Mouse (Mus musculus) retina, adult 2 months (tissue): Measurements from ENCODE around the gene Pheta1.

Source experiments
- DNase-seq: peaks from one replicate; pipeline ENCODE4 v3.0.0-alpha.2; 2012; ENCODE audit warnings: low read depth, low spot score

Gene Pheta1

GRCm38 (mm10) chr5:121889819-121890362, 41.1 kb downstream of the Pheta1 start:
- DNase-seq: no peak

GRCm38 (mm10) chr5:121890925-121891324, 42.1 kb downstream of the Pheta1 start:
- no peak for DNase-seq

- DNase-seq: no peak
These were observed 43.5 kb downstream of the Pheta1 start for GRCm38 (mm10) chr5:121892281-121892680.

- no peak for DNase-seq
These were observed 44.8 kb downstream of the Pheta1 start for GRCm38 (mm10) chr5:121893581-121893980.

GRCm38 (mm10) chr5:121894647-121895046, 45.9 kb downstream of the Pheta1 start:
- DNase-seq: no peak

- DNase-seq: no peak
These were observed 46.5 kb downstream of the Pheta1 start for GRCm38 (mm10) chr5:121895117-121895756.

GRCm38 (mm10) chr5:121902809-121903745, 54.3 kb downstream of the Pheta1 start:
- DNase-seq: no peak
